ENCODE assay signal across 8 mouse cellular contexts in the genomic region with DNA sequence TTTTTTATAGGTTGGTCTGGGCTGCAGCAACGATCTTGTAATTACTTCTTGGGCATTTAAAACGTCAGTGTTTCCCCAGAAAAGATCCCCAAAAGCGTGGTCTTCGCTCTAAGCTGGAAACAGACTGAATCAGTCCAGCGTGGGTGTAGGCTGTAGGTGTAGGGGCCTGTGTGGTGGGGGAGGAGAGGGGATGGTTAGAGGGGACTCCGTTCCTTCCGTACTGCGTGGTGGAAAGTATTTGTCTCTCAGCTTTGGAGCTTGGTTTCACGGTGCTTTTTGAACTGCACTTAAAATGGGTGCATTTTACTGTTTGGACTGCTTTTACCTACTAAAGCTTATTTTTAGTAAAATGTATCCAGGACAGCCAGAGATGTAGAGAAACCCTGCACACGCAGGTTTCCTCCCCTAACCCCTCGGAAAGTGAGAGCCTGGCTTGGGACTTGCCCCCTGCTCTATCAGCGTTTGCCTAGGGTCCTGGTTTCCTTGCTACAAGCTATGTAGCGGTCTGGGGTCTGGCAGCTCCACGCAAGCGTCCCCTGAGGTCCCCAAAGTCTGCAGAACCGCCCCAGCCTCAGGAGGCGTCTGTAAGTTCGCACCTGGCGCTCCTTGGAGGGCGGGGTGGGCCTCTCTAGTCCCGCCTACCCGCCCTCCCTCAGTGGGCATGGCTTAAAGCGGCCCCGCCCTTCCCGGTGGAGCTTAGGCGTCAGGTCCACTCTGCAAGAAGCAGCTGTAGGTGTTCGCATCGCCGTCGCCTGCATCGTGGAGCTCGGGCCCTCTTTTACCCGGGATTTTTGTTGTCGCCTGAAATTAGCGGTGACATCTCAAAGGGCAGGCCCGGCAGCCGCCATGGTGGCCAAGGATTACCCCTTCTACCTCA.
DNase-seq lines count a peak whose midpoint lies in the region; ATAC-seq and TF ChIP-seq lines count a peak whose summit lies in the region.

No protein-coding gene starts in this region.

- 3% methylated on average over 37 of the region's 37 CpGs for WGBS in hindbrain, embryonic 10.5 days
- WGBS in lung, embryonic 14.5 days, result 3% methylated on average over 37 of the region's 37 CpGs

- DNase-seq in Muller cell, postnatal 12 days (ENCODE audit: inconsistent ontology term), result peak; percentile 88
- DNase-seq in cerebellum, adult 9-11 months, result peak; percentile 94
- peak; percentile 84 to 91 for DNase-seq in frontal cortex, adult 2 months (ENCODE audit: extremely low spot score in 1 of 2, low spot score in 1 of 2)
- peak; percentile 79 for DNase-seq in hindbrain, embryonic 10.5 days (ENCODE audit: low spot score)
- peak; percentile 60 for DNase-seq in layer of hippocampus, adult 9-10 months (ENCODE audit: low spot score)
- peak; percentile 85 for DNase-seq in lung, embryonic 14.5 days
- DNase-seq in testis, postnatal 10 days (ENCODE audit: low spot score), result peak; percentile 90

- no peak for TF ChIP-seq CTCF in lung, embryonic 14.5 days (IDR thresholded peaks at IDR 0.05; ENCODE audit: low read depth)

- H3K36me3 ChIP-seq in hindbrain, embryonic 10.5 days, result no peaks in the 10 kb centered on the region
- no peaks in the 10 kb centered on the region for H3K36me3 ChIP-seq in lung, embryonic 14.5 days (ENCODE audit: insufficient read depth)

- peak overlapping the region; percentile 98 for H3K4me2 ChIP-seq in lung, embryonic 14.5 days

- H3K27ac ChIP-seq in hindbrain, embryonic 10.5 days, result 0 out of 2 replicates have a peak overlapping the region, but pooled peaks have one; percentile 41
- H3K27ac ChIP-seq in lung, embryonic 14.5 days (ENCODE audit: low read depth), result no peak overlapping the region

- H3K27me3 ChIP-seq in hindbrain, embryonic 10.5 days (ENCODE audit: insufficient read depth, poor library complexity, severe bottlenecking), result peaks cover 49% of the 10 kb centered on the region
- peaks cover 16% of the 10 kb centered on the region for H3K27me3 ChIP-seq in lung, embryonic 14.5 days (ENCODE audit: insufficient read depth, low read length)

- peak overlapping the region; percentile 50 for H3K9ac ChIP-seq in lung, embryonic 14.5 days

- ATAC-seq in lung, embryonic 14.5 days (ENCODE audit: insufficient read depth), result peak; percentile 95
- ATAC-seq in neutrophil, adult 5-6 weeks (ENCODE audit: extremely low read depth, insufficient number of reproducible peaks, low FRiP score, poor library complexity, severe bottlenecking), result peak; percentile 92

- peaks cover 17% of the 10 kb centered on the region for H3K4me1 ChIP-seq in hindbrain, embryonic 10.5 days (replicated peaks)
- H3K4me1 ChIP-seq in lung, embryonic 14.5 days (ENCODE audit: insufficient read depth), result no peaks in the 10 kb centered on the region

- H3K9me3 ChIP-seq in hindbrain, embryonic 10.5 days, result no peaks in the 10 kb centered on the region
- H3K9me3 ChIP-seq in lung, embryonic 14.5 days (ENCODE audit: low read depth, low read length), result no peaks in the 10 kb centered on the region

- H3K4me3 ChIP-seq in hindbrain, embryonic 10.5 days, result peak overlapping the region; percentile 58
- peak overlapping the region; percentile 52 for H3K4me3 ChIP-seq in lung, embryonic 14.5 days (ENCODE audit: low read depth, low read length)
